Comparison of ENCODE assay signal across 9 mouse cellular contexts in genomic region chr8:80710670-80711400, GRCm38 (mm10). TPM values are rescaled to one million over a fixed set of nuclear protein-coding genes. Genes with fewer than 3 reads are reported as not detected.
A peak's percentile ranks its signal among the peaks of the same experiment; 100 is the strongest.
DNase-seq lines count a peak whose midpoint lies in the region; ATAC-seq and TF ChIP-seq lines count a peak whose summit lies in the region.
"Had no signal": no experiment of that assay in that cellular context is flagged by ENCODE, and none has a peak within 500 bp of the region (broad histone marks: within the 10 kb centered on the region; RNA-seq: fewer than 3 reads in every experiment).

No protein-coding gene starts in this region.

- TF ChIP-seq CTCF in intestine, postnatal 0 days (IDR thresholded peaks at IDR 0.05; ENCODE audit: low read depth) = peak; percentile 50

- no peak overlapping the region for H3K9ac ChIP-seq in intestine, postnatal 0 days (ENCODE audit: low read depth, low read length)
- no peak overlapping the region for H3K9ac ChIP-seq in intestine, embryonic 16.5 days (ENCODE audit: low read depth, low read length)
- H3K9ac ChIP-seq in ES-E14 (ENCODE audit: insufficient read depth, low read depth, low read length, poor library complexity, severe bottlenecking) = no peak overlapping the region
- no peak overlapping the region for H3K9ac ChIP-seq in embryonic facial prominence, embryonic 14.5 days (ENCODE audit: low read depth, low read length)
- H3K9ac ChIP-seq in midbrain, embryonic 15.5 days = no peak overlapping the region
- H3K9ac ChIP-seq: hindbrain, embryonic 15.5 days had no signal

- ATAC-seq in intestine, postnatal 0 days = no peak
- ATAC-seq in intestine, embryonic 16.5 days = no peak
- no peak for ATAC-seq in embryonic facial prominence, embryonic 14.5 days (ENCODE audit: low read depth)
- ATAC-seq in midbrain, embryonic 15.5 days (replicated peaks) = no peak

- H3K9me3 ChIP-seq in intestine, postnatal 0 days (ENCODE audit: control insufficient read depth) = no peaks in the 10 kb centered on the region
- H3K9me3 ChIP-seq in intestine, embryonic 16.5 days (ENCODE audit: control insufficient read depth, low read length) = 0 out of 2 replicates have a peak, but pooled peaks cover 4% of the 10 kb centered on the region
- H3K9me3 ChIP-seq in ES-E14 (ENCODE audit: control insufficient read depth, insufficient read depth, low read depth, low read length) = no peaks in the 10 kb centered on the region
- 0 out of 2 replicates have a peak, but pooled peaks cover 5% of the 10 kb centered on the region for H3K9me3 ChIP-seq in embryonic facial prominence, embryonic 14.5 days (ENCODE audit: control insufficient read depth, low read length)
- H3K9me3 ChIP-seq in midbrain, embryonic 15.5 days = no peaks in the 10 kb centered on the region
- H3K9me3 ChIP-seq: hindbrain, embryonic 15.5 days had no signal

- in situ Hi-C loops in ES-E14 (cut with MboI; ENCODE audit: low sequenced_read_pairs in 2 of 2, unreplicated experiment in 2 of 2) = no loop called here

- DNase-seq in 3134 (ENCODE audit: extremely low read depth, insufficient read length, low spot score) (peak; percentile 11), ES-E14 (ENCODE audit: low read depth, low spot score) (peak; percentile 41)
- peak; percentile 41 for DNase-seq in embryonic facial prominence, embryonic 14.5 days (ENCODE audit: low spot score)
- no peak for DNase-seq in ovary, postnatal 14 days (ENCODE audit: low spot score)
- no peak for DNase-seq in right cerebral cortex, postnatal 36 days (ENCODE audit: low spot score in 2 of 2)

- H3K4me3 ChIP-seq in intestine, postnatal 0 days (ENCODE audit: low read depth, low read length) = no peak overlapping the region
- H3K4me3 ChIP-seq in intestine, embryonic 16.5 days (ENCODE audit: low read length) = no peak overlapping the region
- no peak overlapping the region for H3K4me3 ChIP-seq in ES-E14 (ENCODE audit: insufficient read depth in 1 of 2, low read depth in 1 of 2, low read length in 2 of 2, poor library complexity in 1 of 2, severe bottlenecking in 1 of 2)
- no peak overlapping the region for H3K4me3 ChIP-seq in embryonic facial prominence, embryonic 14.5 days (ENCODE audit: low read depth, low read length)
- no peak overlapping the region for H3K4me3 ChIP-seq in midbrain, embryonic 15.5 days
- H3K4me3 ChIP-seq: hindbrain, embryonic 15.5 days had no signal

- H3K4me2 ChIP-seq in intestine, postnatal 0 days (replicated peaks; ENCODE audit: low read depth) = no peak overlapping the region
- H3K4me2 ChIP-seq in intestine, embryonic 16.5 days (ENCODE audit: low read depth, low read length) = no peak overlapping the region
- no peak overlapping the region for H3K4me2 ChIP-seq in embryonic facial prominence, embryonic 14.5 days (ENCODE audit: low read depth, low read length)
- H3K4me2 ChIP-seq in midbrain, embryonic 15.5 days = no peak overlapping the region
- H3K4me2 ChIP-seq: hindbrain, embryonic 15.5 days had no signal

- H3K27ac ChIP-seq in intestine, postnatal 0 days (ENCODE audit: low read depth, low read length) = 0 out of 2 replicates have a peak overlapping the region, but pooled peaks have one; percentile 5
- H3K27ac ChIP-seq in intestine, embryonic 16.5 days (ENCODE audit: low read length) = no peak overlapping the region
- no peak overlapping the region for H3K27ac ChIP-seq in ES-E14 (ENCODE audit: insufficient read depth, low read depth, low read length, poor library complexity, severe bottlenecking)
- H3K27ac ChIP-seq in embryonic facial prominence, embryonic 14.5 days (replicated peaks; ENCODE audit: low read depth, low read length) = no peak overlapping the region
- no peak overlapping the region for H3K27ac ChIP-seq in midbrain, embryonic 15.5 days
- H3K27ac ChIP-seq: hindbrain, embryonic 15.5 days had no signal

- H3K27me3 ChIP-seq in intestine, postnatal 0 days (replicated peaks; ENCODE audit: control insufficient read depth, insufficient read depth, low read length) = no peaks in the 10 kb centered on the region
- no peaks in the 10 kb centered on the region for H3K27me3 ChIP-seq in intestine, embryonic 16.5 days (replicated peaks; ENCODE audit: control insufficient read depth, insufficient read depth, low read length)
- H3K27me3 ChIP-seq in embryonic facial prominence, embryonic 14.5 days (replicated peaks; ENCODE audit: control insufficient read depth, insufficient read depth, low read length) = no peaks in the 10 kb centered on the region
- no peaks in the 10 kb centered on the region for H3K27me3 ChIP-seq in midbrain, embryonic 15.5 days (replicated peaks)
- H3K27me3 ChIP-seq: hindbrain, embryonic 15.5 days had no signal

- 81% methylated on average over 4 of the region's 4 CpGs for WGBS in intestine, postnatal 0 days
- 84% methylated on average over 4 of the region's 4 CpGs for WGBS in intestine, embryonic 16.5 days
- WGBS in embryonic facial prominence, embryonic 14.5 days = 75% methylated on average over 4 of the region's 4 CpGs
- 75% methylated on average over 4 of the region's 4 CpGs for WGBS in midbrain, embryonic 15.5 days

- H3K36me3 ChIP-seq in intestine, postnatal 0 days (ENCODE audit: control insufficient read depth, insufficient read depth) = peaks cover 60% of the 10 kb centered on the region
- H3K36me3 ChIP-seq in intestine, embryonic 16.5 days (ENCODE audit: control insufficient read depth, insufficient read depth, low read length) = peaks cover 18% of the 10 kb centered on the region
- peaks cover 19% of the 10 kb centered on the region for H3K36me3 ChIP-seq in ES-E14 (ENCODE audit: control insufficient read depth, insufficient read depth, low read length, poor library complexity, severe bottlenecking)
- H3K36me3 ChIP-seq in embryonic facial prominence, embryonic 14.5 days (ENCODE audit: control insufficient read depth, insufficient read depth, low read length) = peaks cover 82% of the 10 kb centered on the region
- H3K36me3 ChIP-seq in midbrain, embryonic 15.5 days (replicated peaks) = peaks cover 42% of the 10 kb centered on the region

- H3K4me1 ChIP-seq in intestine, postnatal 0 days (replicated peaks; ENCODE audit: control insufficient read depth, insufficient read depth, low read length) = no peaks in the 10 kb centered on the region
- no peaks in the 10 kb centered on the region for H3K4me1 ChIP-seq in intestine, embryonic 16.5 days (ENCODE audit: control insufficient read depth, insufficient read depth, low read length)
- peaks cover 0 to 3% of the 10 kb centered on the region in 2 experiments; a peak in 1 of 4 replicates for H3K4me1 ChIP-seq in ES-E14 (ENCODE audit: control insufficient read depth in 2 of 2, insufficient read depth in 2 of 2, low read length in 2 of 2, poor library complexity in 1 of 2)
- H3K4me1 ChIP-seq in embryonic facial prominence, embryonic 14.5 days (ENCODE audit: control insufficient read depth, insufficient read depth, low read length) = no peaks in the 10 kb centered on the region
- no peaks in the 10 kb centered on the region for H3K4me1 ChIP-seq in midbrain, embryonic 15.5 days
- H3K4me1 ChIP-seq: hindbrain, embryonic 15.5 days had no signal

TF ChIP-seq in ES-E14, 5 proteins besides CTCF, POLR2A, EP300 and RAD21:
- TF ChIP-seq ZNF384 (IDR thresholded peaks at IDR 0.05; ENCODE audit: low read depth, low read length) (peak; percentile 76; the same call in 1 of the 2 replicates), MAFK (IDR thresholded peaks at IDR 0.05; ENCODE audit: insufficient read depth, low read depth, low read length) (no peak), HCFC1 (IDR thresholded peaks at IDR 0.05; ENCODE audit: borderline replicate concordance, insufficient read depth, low read length) (no peak), CHD2 (IDR thresholded peaks at IDR 0.05; ENCODE audit: low read depth, low read length) (no peak)

RNA-seq across cellular contexts. Expression of gene Smarca5, which starts 28.5 kb away (rescaled TPM):
- polyA plus RNA-seq in intestine, postnatal 0 days (2015; fragmentation: Nextera tagmentation; extraction: Ambion mirVana) = 28.2 and 31.4 TPM in 2 replicates
- polyA plus RNA-seq in intestine, embryonic 16.5 days (2015; fragmentation: Nextera tagmentation; extraction: Ambion mirVana) = 21.0 and 41.8 TPM in 2 replicates
- 67.9 and 103 TPM in 2 replicates for total RNA-seq in ES-E14 (2012; rRNA removed)
- 77.3 and 81.6 TPM in 2 replicates for polyA plus RNA-seq in embryonic facial prominence, embryonic 14.5 days (2014; fragmentation: Nextera tagmentation; extraction: Ambion mirVana)
- 49.0 and 49.5 TPM in 2 replicates for polyA plus RNA-seq in midbrain, embryonic 15.5 days (2015; fragmentation: Nextera tagmentation; extraction: Ambion mirVana)

Comparison
In these comparisons a context has a peak if more than half of its experiments do, and no peak if none do; other contexts are left out.
1. DNase-seq: peak in 3134 (single experiment), ES-E14 (single experiment) and embryonic facial prominence, embryonic 14.5 days (single experiment); none in ovary, postnatal 14 days (single experiment) and right cerebral cortex, postnatal 36 days (0 of 2).